Mouse (Mus musculus) gastrocnemius, adult 2 months (tissue): ENCODE results near the gene Acsm4. TPM values are rescaled to one million over a fixed set of nuclear protein-coding genes. Genes with fewer than 3 reads are reported as not detected.

ENCODE experiments used
- DNase-seq: peaks from one replicate; pipeline ENCODE4 v3.0.0; 2022
- H3K27ac ChIP-seq: fragments of 200-600 bp; 2 replicates; pipeline ENCODE4 v1.8.1; 2022; ENCODE audit warnings: mild to moderate bottlenecking
- H3K4me3 ChIP-seq: fragments of 200-600 bp; 2 replicates; pipeline ENCODE4 v1.8.1; 2022; ENCODE audit warnings: mild to moderate bottlenecking, moderate library complexity
- CTCF ChIP-seq: fragments of 200-600 bp; IDR thresholded peaks from 2 replicates; pipeline ENCODE4 v1.8.1; 2022; ENCODE audit warnings: antibody characterized with exemption, mild to moderate bottlenecking, moderate library complexity
- intact Hi-C: fragments of 180-260 bp; cut with DNase I; formaldehyde crosslinking; loops from one replicate; pipeline ENCODE4 v1.15.1; 2025
- long read RNA-seq, 2 experiments: library from polyadenylated mRNA; stranded (forward); transcript quantifications; one replicate each; pipeline ENCODE4 v2.0.0; 2021
- total RNA-seq, 2 experiments: library from RNA; stranded (reverse); gene quantifications; 2 replicates each; pipeline ENCODE4 v1.2.3; 2021

Gene Acsm4
- not detected for total RNA-seq
- long read RNA-seq, experiment 1, result 0 reads
- long read RNA-seq, experiment 2, result 0 reads

DNA sequence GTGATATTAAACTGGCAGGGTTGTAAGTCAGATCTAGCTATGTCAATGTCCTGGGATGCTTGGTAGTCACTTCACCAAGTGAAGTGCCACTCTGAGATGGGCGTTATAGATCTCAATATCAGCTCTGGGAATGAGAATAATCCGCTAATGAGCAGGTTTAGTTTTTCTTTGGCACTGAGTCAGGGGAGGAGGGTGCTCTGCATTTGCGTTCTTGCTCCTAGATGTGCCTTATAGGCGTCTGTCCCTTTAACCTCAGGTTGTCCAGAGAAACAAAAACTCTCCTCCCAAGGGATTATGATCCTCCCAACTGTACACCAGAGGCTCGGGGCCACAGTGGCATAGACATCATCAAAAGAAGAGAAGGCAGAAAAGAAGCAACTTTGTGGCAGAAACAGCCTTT lies at the start of gene Acsm4:
Acsm4 (plus strand) TSS at position 301 of the 400 bp plus-strand sequence.
- no peak within 1 kb of the TSS for H3K4me3 ChIP-seq
- intact Hi-C loops, result no loop called here
- H3K27ac ChIP-seq, result no peak within 1 kb of the TSS
- TF ChIP-seq CTCF, result no peak
- no peak for DNase-seq

GRCm38 (mm10) chr7:119642307-119642706 lies 47.5 kb upstream of the Acsm4 start:
- no peak for DNase-seq
- no peak for TF ChIP-seq CTCF
- intact Hi-C loops, result no loop called here
- Histone ChIP-seq H3K27ac (no peak overlapping the region), H3K4me3 (no peak overlapping the region)

GRCm38 (mm10) chr7:119667893-119668292 lies 21.9 kb upstream of the Acsm4 start:
- no peak for TF ChIP-seq CTCF
- intact Hi-C loops, result no loop called here
- Histone ChIP-seq H3K4me3 (no peak overlapping the region), H3K27ac (no peak overlapping the region)
- no peak for DNase-seq

GRCm38 (mm10) chr7:119670395-119670794 lies 19.4 kb upstream of the Acsm4 start:
- DNase-seq, result no peak
- Histone ChIP-seq H3K27ac (no peak overlapping the region), H3K4me3 (no peak overlapping the region)
- TF ChIP-seq CTCF, result no peak
- intact Hi-C loops, result no loop called here

DNA sequence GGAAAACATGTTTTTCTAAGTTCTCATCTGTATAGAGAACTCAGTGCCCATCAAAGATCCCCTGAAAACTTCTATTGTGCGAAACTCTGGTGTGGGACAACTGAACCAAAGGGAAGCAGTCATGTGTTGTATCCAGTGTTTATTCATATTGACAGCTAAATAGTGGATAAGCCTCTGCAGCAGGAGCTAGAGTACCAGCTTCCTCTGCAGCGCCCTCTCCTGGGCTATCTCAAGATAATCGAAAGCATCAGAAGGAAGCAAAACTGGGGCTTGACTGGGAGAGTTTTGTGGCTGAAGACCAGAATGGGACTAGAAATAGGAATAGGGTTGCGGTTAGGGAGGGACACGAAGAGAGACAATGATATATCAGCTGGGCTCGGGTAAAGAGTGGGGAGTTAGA lies 18.9 kb upstream of the Acsm4 start:
- peak; percentile 32 for TF ChIP-seq CTCF
- intact Hi-C loops, result no loop called here

DNA sequence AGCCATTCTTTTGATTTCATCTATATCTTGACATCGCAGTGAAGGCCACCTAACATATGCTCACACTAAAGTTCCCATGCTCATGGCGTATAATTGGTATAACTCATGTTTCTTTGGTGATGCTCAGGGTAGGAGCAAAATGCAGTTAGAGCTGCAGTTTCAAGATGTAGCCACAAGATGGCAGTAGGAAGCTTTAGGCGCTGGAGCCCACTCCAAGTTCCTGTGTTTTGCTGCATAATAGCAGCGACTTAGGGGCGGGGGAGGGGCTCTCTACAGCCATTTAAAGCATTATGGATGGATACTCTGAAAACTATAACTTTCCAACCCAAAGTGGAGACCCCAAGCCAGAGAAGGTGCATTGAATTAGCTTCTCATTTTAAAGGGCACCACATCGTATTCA lies 16.4 kb upstream of the Acsm4 start:
- no peak for DNase-seq
- H3K4me3 ChIP-seq, result no peak overlapping the region
- TF ChIP-seq CTCF, result peak; percentile 73
- H3K27ac ChIP-seq, result no peak overlapping the region
- intact Hi-C loops, result no loop called here

More for the DNA sequence above, 18.9 kb upstream of the Acsm4 start:
- DNase-seq, result no peak
- Histone ChIP-seq H3K27ac (no peak overlapping the region), H3K4me3 (no peak overlapping the region)

- no peak overlapping the region for H3K27ac ChIP-seq
- intact Hi-C loops, result no loop called here
- DNase-seq, result no peak
- H3K4me3 ChIP-seq, result no peak overlapping the region
- no peak for TF ChIP-seq CTCF
These were observed 9.7 kb upstream of the Acsm4 start for GRCm38 (mm10) chr7:119680107-119680506.

DNA sequence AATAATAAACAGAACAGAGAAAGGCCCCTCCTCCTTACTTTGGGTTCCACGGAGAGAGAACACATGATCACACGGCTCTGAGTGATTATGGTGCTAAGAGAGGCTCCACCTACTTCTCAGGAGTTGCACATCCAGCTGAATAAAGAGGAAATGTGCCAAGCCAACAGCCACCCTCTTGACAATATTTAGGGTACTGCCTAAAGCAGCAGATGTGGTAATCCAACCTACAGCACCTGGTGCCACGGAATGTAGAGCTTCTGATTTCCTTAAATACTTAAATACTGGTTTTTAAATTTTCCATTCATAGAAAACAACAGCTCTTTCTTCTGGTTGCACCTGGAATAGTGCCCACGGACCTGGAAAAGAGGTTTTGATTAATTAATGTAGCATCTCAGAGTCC lies 7.1 kb upstream of the Acsm4 start:
- TF ChIP-seq CTCF, result no peak
- intact Hi-C loops, result no loop called here
- H3K4me3 ChIP-seq, result no peak overlapping the region
- no peak overlapping the region for H3K27ac ChIP-seq
- no peak for DNase-seq

DNA sequence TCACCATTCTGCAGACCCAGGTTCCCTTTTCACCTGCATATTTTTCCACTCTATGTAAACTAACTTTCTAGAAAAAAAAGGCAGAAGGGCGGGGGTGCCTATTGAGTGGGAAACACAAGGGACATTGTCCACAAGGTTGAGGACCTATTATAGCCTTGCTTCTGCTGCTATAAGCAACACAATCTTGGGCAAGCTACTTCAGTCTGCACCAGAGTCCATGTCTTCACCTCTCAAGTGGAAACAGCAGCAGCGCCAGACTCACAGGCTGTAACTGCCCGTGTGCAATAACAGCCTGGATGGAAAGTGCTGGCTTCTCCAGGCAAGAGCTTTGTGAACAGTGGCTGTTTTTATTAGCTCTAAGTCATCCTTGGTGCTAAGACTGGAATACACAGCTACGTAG lies 2.5 kb downstream of the Acsm4 start:
- Histone ChIP-seq H3K27ac (no peak overlapping the region), H3K4me3 (no peak overlapping the region)
- TF ChIP-seq CTCF, result no peak
- intact Hi-C loops, result no loop called here
- no peak for DNase-seq

DNA sequence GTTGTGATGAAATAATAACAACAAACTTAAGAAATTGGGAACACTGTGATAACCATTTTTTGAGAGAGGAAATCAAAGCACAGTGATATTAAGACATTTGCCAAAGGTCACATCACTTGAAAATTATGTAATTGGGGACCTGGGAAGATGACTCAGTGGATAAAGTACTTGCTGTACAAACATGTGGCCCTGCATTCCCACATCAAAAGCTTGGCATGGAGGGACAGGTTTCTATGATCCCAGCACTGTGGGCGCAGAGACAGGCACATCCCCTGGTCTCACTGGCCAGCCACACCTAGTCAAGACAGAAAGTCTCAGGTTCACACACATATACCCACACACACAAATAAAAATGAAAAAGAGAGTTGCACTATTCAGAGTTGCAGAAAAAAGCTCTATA lies 5.1 kb downstream of the Acsm4 start:
- intact Hi-C loops, result no loop called here
- TF ChIP-seq CTCF, result no peak
- Histone ChIP-seq H3K27ac (no peak overlapping the region), H3K4me3 (no peak overlapping the region)
- DNase-seq, result no peak

GRCm38 (mm10) chr7:119714111-119714510 lies 24.3 kb downstream of the Acsm4 start:
- Histone ChIP-seq H3K4me3 (no peak overlapping the region), H3K27ac (no peak overlapping the region)
- intact Hi-C loops, result no loop called here
- no peak for DNase-seq
- TF ChIP-seq CTCF, result no peak

- peak; percentile 72 for TF ChIP-seq CTCF
- intact Hi-C loops, result no loop called here
- DNase-seq, result peak; percentile 95
- Histone ChIP-seq H3K27ac (peak within 1 kb of the TSS; percentile 84), H3K4me3 (peak within 1 kb of the TSS; percentile 73)
These were observed 30.6 kb downstream of the Acsm4 start, which contains the start of gene Thumpd1 for GRCm38 (mm10) chr7:119720253-119720946. Gene Thumpd1 (minus strand): TSS chr7:119720798.

DNA sequence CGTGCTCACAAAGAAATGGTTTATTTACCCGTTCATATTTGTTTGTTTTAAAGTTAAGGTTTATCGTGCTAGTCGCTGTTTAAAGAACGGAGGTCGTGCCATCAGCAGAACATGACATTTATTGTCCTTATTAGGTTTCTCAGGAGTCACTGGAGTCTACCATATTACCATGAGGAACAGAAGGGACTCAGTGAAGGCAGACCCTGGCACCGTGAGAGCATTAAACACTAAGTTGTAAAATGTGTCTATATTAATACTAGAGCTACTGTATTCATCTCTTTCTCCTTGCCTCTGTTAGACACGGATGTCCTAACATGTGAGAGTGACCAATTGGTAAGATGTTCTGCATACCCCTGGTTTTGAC lies 31.1 kb downstream of the Acsm4 start:
- DNase-seq, result no peak

DNA sequence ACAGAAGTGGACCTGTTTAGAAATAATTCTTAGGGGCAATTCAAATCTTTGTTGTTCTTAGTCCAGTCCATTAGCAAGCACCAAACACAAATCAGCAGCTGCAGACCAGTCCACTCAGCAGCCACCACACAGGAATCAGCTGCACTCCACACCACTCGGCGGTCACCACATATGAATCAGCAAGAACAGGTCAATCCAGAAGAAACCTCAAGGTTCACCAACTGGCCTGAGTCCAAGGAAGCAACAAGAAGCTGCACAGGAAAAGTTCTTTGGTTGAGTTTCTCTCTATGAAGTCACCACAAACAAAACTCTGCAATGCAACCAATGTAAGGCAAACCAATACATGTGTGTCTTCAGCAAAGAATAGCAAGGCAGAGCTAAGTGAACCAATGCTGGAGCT lies 37.8 kb downstream of the Acsm4 start:
- Histone ChIP-seq H3K4me3 (no peak overlapping the region), H3K27ac (no peak overlapping the region)
- no peak for DNase-seq
- TF ChIP-seq CTCF, result no peak
- intact Hi-C loops, result no loop called here

More for the DNA sequence above, 31.1 kb downstream of the Acsm4 start:
- intact Hi-C loops, result no loop called here
- Histone ChIP-seq H3K4me3 (peak overlapping the region; percentile 73), H3K27ac (peak overlapping the region; percentile 84)
- no peak for TF ChIP-seq CTCF
